Mouse (Mus musculus) lung, postnatal 4 days (tissue): ENCODE measurements around the gene Bod1.

Experiments
- DNase-seq, 2 experiments: peaks; one replicate each; pipeline ENCODE4 v3.0.0; 2021

Gene Bod1

DNA sequence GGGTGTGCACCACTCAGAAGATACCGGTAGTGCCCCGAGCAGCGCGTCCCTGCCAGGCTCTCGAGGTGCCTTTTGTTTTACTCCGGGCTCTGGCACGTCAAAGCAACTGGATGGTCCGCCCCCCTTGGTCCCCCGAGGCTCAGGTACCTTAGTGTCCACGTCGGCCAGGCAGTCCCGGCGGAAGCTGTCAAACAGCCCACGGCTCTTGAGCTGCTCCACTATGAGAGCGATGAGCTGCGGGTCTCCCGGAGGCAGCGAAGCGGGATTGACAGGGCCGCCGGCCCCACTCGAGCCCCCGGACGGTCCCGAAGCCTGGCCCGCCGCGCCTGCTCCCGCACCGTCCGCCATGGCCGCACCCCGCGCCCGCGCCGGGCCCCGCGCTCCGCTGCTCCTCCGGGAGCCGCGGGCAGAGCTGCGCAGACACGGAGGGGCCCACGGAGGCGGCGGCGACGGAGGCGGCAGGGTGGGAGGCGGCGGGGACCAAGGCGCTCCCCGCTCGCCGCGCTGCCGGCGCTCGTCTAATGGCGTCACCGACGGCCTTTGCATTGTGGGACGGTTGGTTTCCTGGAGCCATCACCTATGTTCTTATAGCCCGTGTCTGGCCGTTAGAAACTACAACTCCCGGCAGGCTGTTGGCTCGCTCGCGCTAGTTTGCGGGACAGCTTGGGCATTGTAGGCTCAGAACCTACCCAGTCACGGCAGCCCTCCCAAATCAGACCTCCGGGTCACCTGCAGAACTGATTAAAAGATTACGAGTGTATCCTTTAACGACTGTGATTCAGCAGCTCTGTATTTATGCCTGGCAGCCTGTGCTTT lies at the start of gene Bod1:
Gene Bod1, minus strand, starts transcription at position 532 of the 816 bp plus-strand sequence.
- DNase-seq: peak; percentile 94 to 95

DNA sequence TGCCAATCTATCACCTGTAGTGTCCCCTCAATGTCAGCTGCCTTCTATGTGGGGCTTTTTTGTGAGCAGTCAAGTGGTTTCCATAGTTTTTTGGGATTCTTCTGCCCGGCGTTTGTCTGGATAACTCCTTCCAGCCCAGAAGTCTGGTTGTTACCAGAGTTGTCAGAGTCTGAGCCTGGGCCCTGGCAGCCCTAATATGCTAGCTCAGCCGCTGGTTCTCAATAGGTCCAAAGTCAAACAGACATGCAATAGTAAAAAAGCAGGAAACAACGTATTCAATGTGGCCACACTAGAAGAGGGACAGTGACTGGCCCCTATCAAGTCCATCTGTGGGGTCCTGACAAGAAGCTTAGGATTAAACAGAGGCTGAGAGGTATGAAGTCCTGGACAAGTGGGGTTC lies 47.4 kb upstream of the Bod1 start:
- no peak for DNase-seq

- peak in 1 of 2 experiments; percentile 21 for DNase-seq
These were observed 46.4 kb upstream of the Bod1 start for GRCm38 (mm10) chr11:31717926-31718735.

DNA sequence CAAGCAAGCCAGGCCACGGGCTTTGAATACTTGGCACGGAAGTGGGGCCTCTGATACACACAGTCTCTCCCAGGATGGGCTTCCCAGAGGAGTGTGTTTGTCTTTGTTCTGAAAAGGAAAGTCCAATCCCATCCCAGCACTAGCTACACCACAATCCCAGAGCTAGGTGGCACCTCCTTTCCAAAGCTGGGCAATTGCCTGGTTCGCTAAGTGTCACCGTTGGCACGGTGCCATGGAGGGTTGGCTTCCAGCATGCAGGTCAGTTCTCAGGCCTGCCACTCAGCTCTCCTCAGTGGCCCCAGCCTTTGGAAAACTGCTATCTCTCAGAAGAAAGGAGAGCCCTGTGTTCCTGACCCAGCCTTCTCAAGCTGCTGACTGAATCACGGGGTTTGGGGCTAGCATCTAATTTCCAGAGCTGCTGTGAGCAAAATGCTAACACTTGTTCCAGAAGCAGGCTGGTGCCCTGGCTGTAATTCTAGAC lies 42.0 kb upstream of the Bod1 start:
- DNase-seq: peak; percentile 80 to 87

- DNase-seq: peak in 1 of 2 experiments; percentile 31
These were observed 41.4 kb upstream of the Bod1 start for GRCm38 (mm10) chr11:31713116-31713515.

GRCm38 (mm10) chr11:31707771-31708170 lies 36.1 kb upstream of the Bod1 start:
- DNase-seq: no peak

GRCm38 (mm10) chr11:31703173-31703572 lies 31.5 kb upstream of the Bod1 start:
- peak; percentile 23 to 29 for DNase-seq

- peak in 1 of 2 experiments; percentile 21 for DNase-seq
These were observed 30.2 kb upstream of the Bod1 start for GRCm38 (mm10) chr11:31701901-31702300.

DNA sequence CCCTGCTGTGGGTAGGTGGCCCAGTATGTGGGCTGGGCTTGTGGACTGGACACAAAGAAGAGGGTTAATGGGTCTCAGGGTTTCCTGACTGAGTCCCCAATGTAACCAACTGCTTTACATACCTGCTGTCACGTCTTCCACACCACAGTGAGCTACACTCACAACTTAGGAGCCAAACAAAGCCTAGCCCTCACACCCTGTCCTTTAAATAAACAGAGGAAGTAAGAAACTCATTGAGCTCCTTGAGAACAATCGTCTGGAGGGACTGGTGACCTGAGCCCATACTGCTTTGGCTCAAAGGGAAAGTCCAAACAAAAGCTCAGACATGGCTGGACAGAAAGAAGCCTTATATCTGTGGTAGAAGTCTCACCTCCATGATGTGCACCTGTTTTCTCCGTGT lies 27.8 kb upstream of the Bod1 start:
- DNase-seq: no peak

GRCm38 (mm10) chr11:31694801-31695200 lies 23.1 kb upstream of the Bod1 start:
- DNase-seq: no peak

- no peak for DNase-seq
These were observed 22.4 kb upstream of the Bod1 start for GRCm38 (mm10) chr11:31694109-31694508.

- DNase-seq: no peak
These were observed 21.6 kb upstream of the Bod1 start for GRCm38 (mm10) chr11:31693322-31693721.

GRCm38 (mm10) chr11:31688956-31689355 lies 17.3 kb upstream of the Bod1 start:
- DNase-seq: no peak

GRCm38 (mm10) chr11:31684913-31685567 lies 13.4 kb upstream of the Bod1 start:
- no peak for DNase-seq

- no peak for DNase-seq
These were observed 12.4 kb upstream of the Bod1 start for GRCm38 (mm10) chr11:31684126-31684525.

- DNase-seq: peak in 1 of 2 experiments; percentile 42
These were observed 8.2 kb upstream of the Bod1 start for GRCm38 (mm10) chr11:31679840-31680381.

DNA sequence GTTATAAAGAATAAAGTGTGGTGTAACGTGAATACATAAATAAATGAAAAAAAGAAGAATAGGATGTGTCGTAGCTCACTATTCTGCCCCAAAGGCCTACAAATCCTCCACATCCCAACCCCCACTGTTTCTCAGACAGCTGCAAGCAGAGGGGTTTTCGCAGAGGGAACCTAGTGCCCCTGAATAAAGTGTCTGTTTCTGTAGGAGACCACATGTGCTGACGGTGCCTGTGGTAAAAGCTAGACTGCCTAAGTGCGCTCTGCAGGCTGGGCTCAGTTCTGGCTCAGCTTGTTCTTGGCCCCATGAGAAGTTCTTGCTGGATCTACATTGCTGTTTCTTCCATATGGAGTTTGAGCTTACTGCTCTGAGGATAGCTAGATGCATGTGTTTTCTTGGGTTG lies 5.6 kb upstream of the Bod1 start:
- no peak for DNase-seq

DNA sequence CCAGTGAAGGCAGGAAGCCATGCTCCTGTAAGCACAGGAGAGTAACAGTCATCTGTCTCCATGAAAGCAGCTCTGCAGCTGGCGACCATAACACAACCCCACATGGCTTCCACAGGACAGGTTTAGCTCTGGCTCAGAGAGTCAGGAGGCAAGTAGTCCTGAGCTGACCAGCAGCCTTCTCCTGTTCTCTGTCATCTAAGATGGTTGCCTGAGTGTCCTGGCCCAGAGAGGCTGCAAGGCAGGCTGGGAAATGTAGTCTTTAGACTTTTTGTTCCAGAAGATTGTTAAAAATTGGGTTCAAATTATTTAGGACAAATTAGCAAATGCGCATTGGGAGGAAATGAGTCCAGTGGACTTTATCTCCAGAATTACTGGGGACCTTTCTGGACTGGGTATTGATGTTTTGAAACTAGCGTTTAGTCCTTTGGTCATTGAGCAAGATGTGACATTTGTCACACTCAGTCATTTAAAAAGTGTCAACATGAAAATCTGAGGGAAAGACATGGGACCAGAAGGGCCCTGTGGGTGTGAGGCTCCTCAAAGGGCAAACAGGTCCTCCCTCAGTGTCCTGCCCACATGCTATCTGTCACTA lies 5.1 kb upstream of the Bod1 start:
- no peak for DNase-seq

GRCm38 (mm10) chr11:31675430-31675829 lies 3.7 kb upstream of the Bod1 start:
- peak in 1 of 2 experiments; percentile 69 for DNase-seq

GRCm38 (mm10) chr11:31672170-31672563 lies 482 bp upstream of the Bod1 start:
- no peak for DNase-seq

GRCm38 (mm10) chr11:31670468-31670921 lies 1.2 kb downstream of the Bod1 start:
- no peak for DNase-seq

- no peak for DNase-seq
These were observed 2.4 kb downstream of the Bod1 start for GRCm38 (mm10) chr11:31669172-31669869.
